Mouse (Mus musculus) heart, adult 18-20 months (tissue): ENCODE measurements around the gene Tspyl4. TPM values are rescaled to one million over a fixed set of nuclear protein-coding genes. Genes with fewer than 3 reads are reported as not detected.
"Not testable (repeated sequence)": the region's sequence is repeated elsewhere in the genome, so short reads cannot be mapped to it uniquely, and the experiment has no call there.

ENCODE experiments used
- DNase-seq, 2 experiments: peaks; one replicate each; pipeline ENCODE4 v3.0.0; 2021 to 2022; ENCODE audit warnings: mixed read lengths in 1 of 2
- long read RNA-seq, 2 experiments: library from polyadenylated mRNA; stranded (forward); transcript quantifications; one replicate each; pipeline ENCODE4 v2.0.0; 2021
- total RNA-seq, 2 experiments: library from RNA; stranded (reverse); gene quantifications; 2 replicates each; pipeline ENCODE4 v1.2.3; 2021

Tspyl4 gene
- total RNA-seq: 10 to 100 TPM; 11.0 to 11.1 TPM
- long read RNA-seq, experiment 1, partial matches to known transcripts: 0 of 4 reads
- long read RNA-seq, experiment 1, other reads (novel, unspliced or antisense): 0 of 4 reads
- long read RNA-seq, experiment 2, partial matches to known transcripts: 0 of 2 reads
- long read RNA-seq, experiment 2, other reads (novel, unspliced or antisense): 0 of 2 reads

GRCm38 (mm10) chr10:34297299-34297979 lies at the start of gene Tspyl4:
Tspyl4 (plus strand) TSS chr10:34297442.
- DNase-seq: peak; percentile 95

- no peak for DNase-seq
These were observed 49.5 kb upstream of the Tspyl4 start for GRCm38 (mm10) chr10:34247757-34248156.

- no peak for DNase-seq
These were observed 47.6 kb upstream of the Tspyl4 start for GRCm38 (mm10) chr10:34249594-34249993.

GRCm38 (mm10) chr10:34252833-34253232 lies 44.4 kb upstream of the Tspyl4 start:
- not testable (repeated sequence) for DNase-seq

- no peak for DNase-seq
These were observed 32.1 kb upstream of the Tspyl4 start for GRCm38 (mm10) chr10:34265106-34265505.

- DNase-seq: no peak
These were observed 29.8 kb upstream of the Tspyl4 start for GRCm38 (mm10) chr10:34267312-34268070.

GRCm38 (mm10) chr10:34271681-34272080 lies 25.6 kb upstream of the Tspyl4 start:
- DNase-seq: peak; percentile 39 to 48

GRCm38 (mm10) chr10:34280591-34281175 lies 16.6 kb upstream of the Tspyl4 start:
- DNase-seq: peak; percentile 49 to 72

- DNase-seq: peak in 1 of 2 experiments; percentile 32
These were observed 15.9 kb upstream of the Tspyl4 start for GRCm38 (mm10) chr10:34281211-34281961.

- peak; percentile 99 for DNase-seq
These were observed 15.3 kb upstream of the Tspyl4 start, which contains the start of gene Tspyl1 for GRCm38 (mm10) chr10:34281962-34282388. Tspyl1 (plus strand) TSS chr10:34282190.

- peak; percentile 69 to 78 for DNase-seq
These were observed 14.6 kb upstream of the Tspyl4 start for GRCm38 (mm10) chr10:34282420-34283238.

- DNase-seq: peak in 1 of 2 experiments; percentile 20
These were observed 337 bp upstream of the Tspyl4 start for GRCm38 (mm10) chr10:34296911-34297298.

- DNase-seq: peak in 1 of 2 experiments; percentile 63
These were observed 925 bp downstream of the Tspyl4 start for GRCm38 (mm10) chr10:34297980-34298753.

- no peak for DNase-seq
These were observed 3.1 kb downstream of the Tspyl4 start for GRCm38 (mm10) chr10:34300368-34300767.

GRCm38 (mm10) chr10:34307070-34307469 lies 9.8 kb downstream of the Tspyl4 start:
- no peak for DNase-seq

- no peak for DNase-seq
These were observed 12.9 kb downstream of the Tspyl4 start for GRCm38 (mm10) chr10:34309915-34310685.

GRCm38 (mm10) chr10:34312536-34312935 lies 15.3 kb downstream of the Tspyl4 start:
- no peak for DNase-seq

- DNase-seq: no peak
These were observed 19.5 kb downstream of the Tspyl4 start for GRCm38 (mm10) chr10:34316571-34317216.

GRCm38 (mm10) chr10:34317217-34317606 lies 20.0 kb downstream of the Tspyl4 start:
- DNase-seq: no peak
